Mouse (Mus musculus): ENCODE data around the gene Jmjd1c. TPM values are rescaled to one million over a fixed set of nuclear protein-coding genes. Genes with fewer than 3 reads are reported as not detected.
A peak's percentile ranks its signal among the peaks of the same experiment; 100 is the strongest.
"Not testable (repeated sequence)": the region's sequence is repeated elsewhere in the genome, so short reads cannot be mapped to it uniquely, and the experiment has no call there.

Jmjd1c gene
- total RNA-seq, 2 experiments from 2014 or later = 24.9 to 26.1 TPM

GRCm38 (mm10) chr10:67098408-67099050 lies 2.6 kb downstream of the Jmjd1c start:
- DNase-seq = no peak
- intact Hi-C loops (cut with DNase I; ENCODE audit: low total_unique reads) = loop anchor here (5.0 kb wide), 1 partner anchor 61 kb away; no protein-coding TSS in a partner anchor

GRCm38 (mm10) chr10:67099183-67099929 lies 3.4 kb downstream of the Jmjd1c start:
- no peak for DNase-seq
- intact Hi-C loops (cut with DNase I; ENCODE audit: low total_unique reads) = loop anchor here (5.0 kb wide), 1 partner anchor 62 kb away; no protein-coding TSS in a partner anchor

- intact Hi-C loops (cut with DNase I; ENCODE audit: low total_unique reads) = no loop called here
- DNase-seq = no peak
Observed at GRCm38 (mm10) chr10:67100011-67100661, 4.2 kb downstream of the Jmjd1c start.

- no peak for DNase-seq
- intact Hi-C loops (cut with DNase I; ENCODE audit: low total_unique reads) = no loop called here
Observed at GRCm38 (mm10) chr10:67100831-67101251, 4.9 kb downstream of the Jmjd1c start.

- intact Hi-C loops (cut with DNase I; ENCODE audit: low total_unique reads) = no loop called here
Observed at GRCm38 (mm10) chr10:67104543-67104942, 8.6 kb downstream of the Jmjd1c start.

GRCm38 (mm10) chr10:67105331-67106217 lies 9.6 kb downstream of the Jmjd1c start:
- no peak for DNase-seq
- intact Hi-C loops (cut with DNase I; ENCODE audit: low total_unique reads) = no loop called here

More at GRCm38 (mm10) chr10:67104543-67104942, 8.6 kb downstream of the Jmjd1c start:
- DNase-seq = no peak

GRCm38 (mm10) chr10:67106400-67106799 lies 10.5 kb downstream of the Jmjd1c start:
- intact Hi-C loops (cut with DNase I; ENCODE audit: low total_unique reads) = no loop called here

GRCm38 (mm10) chr10:67107017-67107761 lies 11.3 kb downstream of the Jmjd1c start:
- intact Hi-C loops (cut with DNase I; ENCODE audit: low total_unique reads) = no loop called here
- DNase-seq = no peak

More at GRCm38 (mm10) chr10:67106400-67106799, 10.5 kb downstream of the Jmjd1c start:
- no peak for DNase-seq

- DNase-seq = no peak
- intact Hi-C loops (cut with DNase I; ENCODE audit: low total_unique reads) = no loop called here
Observed at GRCm38 (mm10) chr10:67108096-67108495, 12.2 kb downstream of the Jmjd1c start.

GRCm38 (mm10) chr10:67109635-67110034 lies 13.7 kb downstream of the Jmjd1c start:
- DNase-seq = no peak
- intact Hi-C loops (cut with DNase I; ENCODE audit: low total_unique reads) = no loop called here

- no peak for DNase-seq
- intact Hi-C loops (cut with DNase I; ENCODE audit: low total_unique reads) = no loop called here
Observed at GRCm38 (mm10) chr10:67111044-67111798, 15.3 kb downstream of the Jmjd1c start.

- DNase-seq = no peak
- intact Hi-C loops (cut with DNase I; ENCODE audit: low total_unique reads) = no loop called here
Observed at GRCm38 (mm10) chr10:67111799-67112177, 15.9 kb downstream of the Jmjd1c start.

GRCm38 (mm10) chr10:67112967-67113366 lies 17.0 kb downstream of the Jmjd1c start:
- intact Hi-C loops (cut with DNase I; ENCODE audit: low total_unique reads); DNase-seq: not testable (repeated sequence)

GRCm38 (mm10) chr10:67113833-67114232 lies 17.9 kb downstream of the Jmjd1c start:
- DNase-seq = no peak
- intact Hi-C loops (cut with DNase I; ENCODE audit: low total_unique reads) = no loop called here

GRCm38 (mm10) chr10:67115115-67115514 lies 19.2 kb downstream of the Jmjd1c start:
- DNase-seq = no peak
- intact Hi-C loops (cut with DNase I; ENCODE audit: low total_unique reads) = no loop called here

- peak; percentile 52 for DNase-seq
- intact Hi-C loops (cut with DNase I; ENCODE audit: low total_unique reads) = no loop called here
Observed at GRCm38 (mm10) chr10:67115666-67116091, 19.8 kb downstream of the Jmjd1c start.

- peak; percentile 51 for DNase-seq
- intact Hi-C loops (cut with DNase I; ENCODE audit: low total_unique reads) = no loop called here
Observed at GRCm38 (mm10) chr10:67116251-67116650, 20.3 kb downstream of the Jmjd1c start.

- DNase-seq = no peak
- intact Hi-C loops (cut with DNase I; ENCODE audit: low total_unique reads) = no loop called here
Observed at GRCm38 (mm10) chr10:67119291-67119690, 23.4 kb downstream of the Jmjd1c start.

Data from gastrocnemius, postnatal 14 days (tissue).